Mouse (Mus musculus) bone marrow, adult 2 months (tissue): ENCODE results near the gene Galnt10. TPM values are rescaled to one million over a fixed set of nuclear protein-coding genes. Genes with fewer than 3 reads are reported as not detected.

Experiments used
- H3K27ac ChIP-seq: fragments of 200-500 bp; 2 replicates; pipeline ENCODE4 v1.5.1; 2012; ENCODE audit warnings: low read depth, mild to moderate bottlenecking, control low read depth, inconsistent platforms, low read length; ENCODE audit not compliant: control insufficient read depth, poor library complexity, insufficient read depth
- H3K4me1 ChIP-seq: fragments of 200-500 bp; 2 replicates; pipeline ENCODE4 v1.6.1; 2011; ENCODE audit warnings: low read length; ENCODE audit not compliant: control insufficient read depth, insufficient read depth
- H3K4me3 ChIP-seq: fragments of 200-500 bp; replicated peaks from 2 replicates; pipeline ENCODE3; 2011; ENCODE audit warnings: mild to moderate bottlenecking, low read depth, low read length, control low read depth; ENCODE audit not compliant: control insufficient read depth
- CTCF ChIP-seq: fragments of 200-500 bp; IDR thresholded peaks from 2 replicates; pipeline ENCODE4 v1.5.1; 2011; ENCODE audit warnings: low read length, control low read depth; ENCODE audit not compliant: control insufficient read depth, insufficient read depth
- POLR2A ChIP-seq: fragments of 200-500 bp; IDR thresholded peaks from 2 replicates; pipeline ENCODE4 v1.6.1; 2011; ENCODE audit warnings: low read depth, mild to moderate bottlenecking, control low read depth, low read length, borderline replicate concordance; ENCODE audit not compliant: control insufficient read depth
- WGBS: fragments of 180-500 bp; shearing (Covaris S2); methylation state at CpG from one replicate; pipeline ENCODE4 v1.1.7; 2018; 5-methylcytosine and 5-hydroxymethylcytosine counted together
- polyA plus RNA-seq: library from polyadenylated mRNA; stranded (reverse); fragments of >200 nt; gene quantifications from 2 replicates; pipeline ENCODE4 v1.2.4, GENCODE M21; 2011; ENCODE audit warnings: low replicate concordance; ENCODE audit not compliant: missing spikeins, insufficient read depth, insufficient read length

Galnt10 gene
- polyA plus RNA-seq, 1 experiment = 16.6 TPM

GRCm38 (mm10) chr11:57764124-57764523, 118.9 kb downstream of the Galnt10 start:
- TF ChIP-seq CTCF (no peak), POLR2A (no peak)
- H3K4me1 ChIP-seq = no peaks in the 10 kb centered on the region
- 84% methylated on average over 3 of the region's 3 CpGs for WGBS
- no peak overlapping the region for H3K27ac ChIP-seq
- H3K4me3 ChIP-seq = no peak overlapping the region

DNA sequence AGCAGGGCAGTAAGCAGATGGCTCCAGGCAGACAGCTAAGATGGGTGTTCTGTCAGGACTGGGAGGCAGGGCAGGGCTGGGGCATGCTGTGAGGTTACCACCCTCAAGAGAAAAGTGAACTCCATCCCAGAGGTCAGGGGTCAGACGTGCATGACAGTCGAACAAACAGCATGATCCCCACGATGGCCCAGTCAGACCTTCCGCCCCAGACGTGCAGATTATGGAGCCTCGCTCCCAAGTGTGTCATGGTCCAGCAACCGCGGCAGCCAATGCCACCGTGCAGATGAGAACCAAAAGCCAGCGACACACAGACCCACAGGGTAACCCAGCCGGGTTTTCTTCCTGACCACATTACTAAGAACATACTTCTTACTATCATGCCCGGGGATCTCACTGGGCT, 121.4 kb downstream of the Galnt10 start:
- H3K4me1 ChIP-seq = no peaks in the 10 kb centered on the region
- no peak for TF ChIP-seq POLR2A
- no peak for TF ChIP-seq CTCF
- H3K27ac ChIP-seq = no peak overlapping the region
- 88% methylated on average over 12 of the region's 12 CpGs for WGBS
- no peak overlapping the region for H3K4me3 ChIP-seq

- Histone ChIP-seq H3K4me1 (no peaks in the 10 kb centered on the region), H3K27ac (no peak overlapping the region), H3K4me3 (no peak overlapping the region)
- 87% methylated on average over 6 of the region's 6 CpGs for WGBS
- TF ChIP-seq CTCF (no peak), POLR2A (no peak)
Observed at GRCm38 (mm10) chr11:57767171-57767570, 121.9 kb downstream of the Galnt10 start.

DNA sequence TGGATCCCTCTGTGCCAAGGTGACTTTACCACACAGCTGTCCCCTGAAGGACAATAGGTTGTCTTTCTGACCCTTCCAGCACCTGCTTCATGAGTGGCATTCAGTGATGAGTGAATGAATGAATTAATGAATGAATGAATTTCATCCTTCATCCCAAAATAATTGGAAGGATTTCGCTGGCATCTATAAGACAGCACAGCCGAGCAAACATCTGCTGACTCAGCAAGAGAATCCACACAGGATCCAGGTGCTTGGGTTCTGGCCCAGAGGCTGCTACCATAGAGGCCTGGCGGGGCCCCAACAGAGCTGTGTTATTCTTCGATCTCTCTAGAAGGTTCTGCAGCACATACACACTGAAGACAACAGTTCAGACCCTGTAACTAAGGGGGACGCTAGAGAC, 125.5 kb downstream of the Galnt10 start:
- WGBS = 88% methylated on average over 5 of the region's 5 CpGs
- Histone ChIP-seq H3K4me1 (no peaks in the 10 kb centered on the region), H3K4me3 (no peak overlapping the region), H3K27ac (no peak overlapping the region)
- no peak for TF ChIP-seq POLR2A
- TF ChIP-seq CTCF = no peak

DNA sequence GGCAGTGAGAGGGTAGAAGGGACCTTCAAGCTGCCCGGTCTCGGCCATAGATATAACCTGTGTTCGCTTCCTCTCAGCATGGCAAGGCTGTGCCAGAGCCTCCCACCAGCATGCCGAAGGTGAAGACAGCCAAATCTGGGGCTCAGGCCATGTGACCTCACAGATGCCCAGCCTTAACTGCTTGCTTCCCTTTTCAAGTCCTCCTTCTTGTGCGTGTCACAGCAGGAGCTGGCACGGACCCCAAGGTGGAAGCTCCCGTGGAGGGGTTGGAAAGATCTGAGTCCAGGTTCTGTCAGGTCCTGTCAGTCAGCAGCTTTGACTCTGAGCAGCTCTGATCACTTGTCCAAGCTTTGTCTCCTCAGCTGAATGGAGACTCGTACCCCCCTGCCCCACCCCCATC, 126.4 kb downstream of the Galnt10 start:
- H3K27ac ChIP-seq = no peak overlapping the region
- no peaks in the 10 kb centered on the region for H3K4me1 ChIP-seq
- TF ChIP-seq CTCF (no peak), POLR2A (no peak)
- 87% methylated on average over 8 of the region's 8 CpGs for WGBS
- H3K4me3 ChIP-seq = no peak overlapping the region

GRCm38 (mm10) chr11:57773479-57773878, 128.2 kb downstream of the Galnt10 start:
- Histone ChIP-seq H3K4me3 (no peak overlapping the region), H3K27ac (no peak overlapping the region), H3K4me1 (no peaks in the 10 kb centered on the region)
- TF ChIP-seq POLR2A (no peak), CTCF (no peak)
- 89% methylated on average over 13 of the region's 13 CpGs for WGBS

GRCm38 (mm10) chr11:57773936-57774335, 128.7 kb downstream of the Galnt10 start:
- TF ChIP-seq POLR2A (no peak), CTCF (no peak)
- H3K4me3 ChIP-seq = no peak overlapping the region
- no peak overlapping the region for H3K27ac ChIP-seq
- H3K4me1 ChIP-seq = no peaks in the 10 kb centered on the region
- WGBS = 58% methylated on average over 4 of the region's 4 CpGs

GRCm38 (mm10) chr11:57775868-57776267, 130.6 kb downstream of the Galnt10 start:
- H3K27ac ChIP-seq = no peak overlapping the region
- no peaks in the 10 kb centered on the region for H3K4me1 ChIP-seq
- H3K4me3 ChIP-seq = no peak overlapping the region
- 59% methylated on average over 6 of the region's 6 CpGs for WGBS
- TF ChIP-seq POLR2A (no peak), CTCF (no peak)

DNA sequence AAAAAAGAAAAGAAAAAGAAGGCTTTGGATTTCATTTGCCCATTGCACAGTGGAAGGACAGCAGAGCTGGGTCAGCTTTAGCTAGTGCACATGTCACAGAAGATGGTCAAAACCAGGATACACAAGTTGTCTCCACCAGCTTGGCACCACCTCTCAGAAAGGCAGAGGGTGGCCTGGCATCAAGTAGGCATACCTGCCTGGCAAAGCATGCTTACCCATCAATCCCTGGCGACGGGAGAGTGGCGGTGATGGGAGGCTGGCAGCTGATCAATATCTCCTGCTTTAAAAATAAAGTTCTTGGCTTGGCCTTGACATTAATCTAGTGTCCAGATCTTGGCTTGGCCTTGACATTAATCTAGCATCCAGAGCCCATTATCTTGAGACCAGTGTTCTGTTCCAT, 131.3 kb downstream of the Galnt10 start:
- Histone ChIP-seq H3K4me1 (no peaks in the 10 kb centered on the region), H3K27ac (no peak overlapping the region), H3K4me3 (no peak overlapping the region)
- 93% methylated on average over 3 of the region's 3 CpGs for WGBS
- TF ChIP-seq CTCF = no peak
- no peak for TF ChIP-seq POLR2A

DNA sequence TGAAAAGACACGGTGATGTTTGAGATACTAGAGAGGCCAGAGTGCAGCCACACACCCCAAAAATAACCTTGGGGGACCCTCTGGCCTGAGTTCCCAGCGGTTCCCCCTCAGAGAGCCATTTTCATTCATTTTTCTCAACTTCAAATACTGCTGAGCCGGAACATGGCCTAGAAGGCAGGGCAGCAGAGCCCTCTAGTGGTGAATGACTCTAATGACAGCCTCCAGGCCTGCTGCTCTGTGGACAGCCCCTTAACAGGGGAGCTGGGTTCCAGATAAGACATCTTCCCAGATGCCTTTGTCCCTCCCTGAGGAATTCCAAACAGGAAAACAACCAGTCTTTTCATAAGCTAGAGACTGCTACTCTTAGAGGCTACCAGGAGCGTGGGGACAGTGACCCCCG, 133.1 kb downstream of the Galnt10 start:
- Histone ChIP-seq H3K4me1 (no peaks in the 10 kb centered on the region), H3K4me3 (no peak overlapping the region), H3K27ac (no peak overlapping the region)
- WGBS = 38% methylated on average over 5 of the region's 5 CpGs
- TF ChIP-seq POLR2A = no peak
- peak; percentile 90 for TF ChIP-seq CTCF
